Mouse (Mus musculus) kidney, adult 2 months (tissue): Measurements from ENCODE around the gene Mlst8.

Source experiments
- CTCF ChIP-seq: fragments of 200-500 bp; conservative IDR thresholded peaks from 2 replicates; pipeline ENCODE4 v1.5.1; 2011; ENCODE audit warnings: low read depth, mild to moderate bottlenecking, control low read depth, low read length, moderate library complexity, mixed read lengths; ENCODE audit not compliant: insufficient read depth, insufficient read length
- POLR2A ChIP-seq: fragments of 200-500 bp; IDR thresholded peaks from one replicate; pipeline ENCODE4 v1.6.1; 2011; ENCODE audit warnings: low read depth, low read length, control low read depth

DNA sequence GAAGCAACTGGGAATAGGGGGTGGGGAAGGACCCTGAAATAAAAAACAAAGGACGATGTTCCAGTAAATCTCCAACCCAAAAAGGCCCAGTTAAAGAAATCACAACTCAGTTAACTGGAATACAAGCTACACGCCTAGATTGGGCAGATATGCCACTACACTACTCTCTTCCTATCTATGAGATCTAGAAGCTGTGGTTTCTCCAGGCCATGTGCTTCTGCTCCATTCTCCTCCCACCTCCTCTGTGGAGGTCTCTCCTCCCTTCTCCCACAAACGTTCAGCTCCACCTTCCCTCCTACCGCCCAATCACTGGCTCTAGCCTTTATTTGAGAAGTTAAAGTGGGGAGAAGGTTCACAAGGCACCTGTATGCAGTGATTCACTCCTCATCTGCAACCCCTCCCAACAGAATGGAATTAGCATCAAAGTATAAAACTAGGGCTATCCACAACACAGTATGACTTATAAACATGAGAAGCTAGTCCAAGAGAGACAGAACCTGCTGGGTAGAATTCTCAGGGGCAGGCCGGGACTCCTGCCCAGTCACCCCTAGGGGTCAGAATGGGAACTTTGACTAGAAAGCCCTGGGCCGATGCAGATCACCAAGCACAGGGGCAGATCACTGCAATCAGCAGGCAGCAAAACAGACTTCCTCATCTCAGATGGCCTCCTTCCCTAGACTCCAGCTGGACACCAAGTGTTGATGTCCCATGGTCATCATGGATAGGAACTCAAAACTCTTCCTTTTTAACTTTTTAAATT lies 15.3 kb downstream of the Mlst8 start:
- no peak; the same call in 1 of the 2 replicates for TF ChIP-seq CTCF
- no peak for TF ChIP-seq POLR2A
